Mouse (Mus musculus): ENCODE results near the gene Pes1. TPM values are rescaled to one million over a fixed set of nuclear protein-coding genes. Genes with fewer than 3 reads are reported as not detected.

Pes1 gene
- total RNA-seq, 1 experiment from 2014 or later, result 51.2 TPM

DNA sequence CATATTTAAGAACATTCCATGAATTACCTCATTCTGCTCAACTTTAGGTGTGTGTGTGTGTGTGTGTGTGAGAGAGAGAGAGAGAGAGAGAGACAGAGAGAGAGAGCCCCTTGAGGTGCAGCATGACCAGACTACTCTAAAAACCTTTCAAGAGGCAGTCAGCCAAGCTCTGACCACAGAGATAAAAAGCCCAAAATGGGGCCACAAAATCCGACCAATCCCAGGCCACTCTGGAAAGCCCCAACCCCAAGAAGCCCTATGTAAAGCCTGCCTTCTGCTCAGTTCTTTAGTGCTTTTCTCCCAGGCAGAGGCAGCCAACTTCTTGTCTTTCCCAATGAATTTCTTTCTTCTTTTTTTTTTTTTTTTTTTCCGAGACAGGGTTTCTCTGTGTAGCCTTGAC is 2.9 kb upstream of the Pes1 start:
- no peak for ATAC-seq (ENCODE audit: extremely low read depth, insufficient number of reproducible peaks, low FRiP score, poor library complexity, severe bottlenecking)

DNA sequence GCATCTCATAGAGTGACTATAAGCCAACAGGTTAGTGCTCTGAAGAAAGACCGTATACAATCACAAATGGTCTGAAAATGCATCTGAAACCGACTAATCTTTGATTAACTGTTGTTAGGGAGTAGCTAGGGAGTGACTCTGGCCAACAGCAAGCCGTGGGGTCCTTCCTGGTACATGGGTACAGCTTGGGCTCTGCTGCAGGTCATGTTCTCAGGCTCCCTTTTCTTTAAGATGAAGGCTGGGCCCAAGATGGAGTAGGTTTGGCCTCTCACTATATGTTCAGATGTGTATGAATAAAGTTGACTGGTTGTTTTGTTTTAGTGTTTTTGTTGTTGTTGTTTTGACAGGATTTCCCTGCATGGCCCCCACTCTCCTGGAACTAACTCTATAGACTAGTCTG is 2.0 kb upstream of the Pes1 start:
- ATAC-seq (ENCODE audit: extremely low read depth, insufficient number of reproducible peaks, low FRiP score, poor library complexity, severe bottlenecking), result no peak

DNA sequence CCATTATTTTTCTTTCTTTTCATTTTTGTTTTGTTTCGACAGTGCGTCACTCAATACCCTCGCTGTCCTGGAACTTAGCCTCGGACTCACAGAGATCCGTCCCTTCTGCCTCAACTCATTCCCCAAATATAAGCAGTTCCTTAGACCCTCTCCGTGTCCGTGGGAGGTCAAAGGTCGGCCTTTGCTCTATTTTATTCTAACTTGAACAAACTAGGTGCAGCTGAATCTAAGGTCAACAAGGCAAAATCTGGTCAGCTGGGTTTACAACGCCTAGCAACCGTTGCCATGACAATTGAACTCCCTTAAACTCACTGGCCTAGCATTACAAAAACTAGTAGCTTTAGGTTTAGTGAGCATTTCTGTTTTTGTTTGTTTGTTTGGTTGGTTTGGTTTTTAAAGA is 620 bp upstream of the Pes1 start:
- no peak for ATAC-seq (ENCODE audit: extremely low read depth, insufficient number of reproducible peaks, low FRiP score, poor library complexity, severe bottlenecking)

DNA sequence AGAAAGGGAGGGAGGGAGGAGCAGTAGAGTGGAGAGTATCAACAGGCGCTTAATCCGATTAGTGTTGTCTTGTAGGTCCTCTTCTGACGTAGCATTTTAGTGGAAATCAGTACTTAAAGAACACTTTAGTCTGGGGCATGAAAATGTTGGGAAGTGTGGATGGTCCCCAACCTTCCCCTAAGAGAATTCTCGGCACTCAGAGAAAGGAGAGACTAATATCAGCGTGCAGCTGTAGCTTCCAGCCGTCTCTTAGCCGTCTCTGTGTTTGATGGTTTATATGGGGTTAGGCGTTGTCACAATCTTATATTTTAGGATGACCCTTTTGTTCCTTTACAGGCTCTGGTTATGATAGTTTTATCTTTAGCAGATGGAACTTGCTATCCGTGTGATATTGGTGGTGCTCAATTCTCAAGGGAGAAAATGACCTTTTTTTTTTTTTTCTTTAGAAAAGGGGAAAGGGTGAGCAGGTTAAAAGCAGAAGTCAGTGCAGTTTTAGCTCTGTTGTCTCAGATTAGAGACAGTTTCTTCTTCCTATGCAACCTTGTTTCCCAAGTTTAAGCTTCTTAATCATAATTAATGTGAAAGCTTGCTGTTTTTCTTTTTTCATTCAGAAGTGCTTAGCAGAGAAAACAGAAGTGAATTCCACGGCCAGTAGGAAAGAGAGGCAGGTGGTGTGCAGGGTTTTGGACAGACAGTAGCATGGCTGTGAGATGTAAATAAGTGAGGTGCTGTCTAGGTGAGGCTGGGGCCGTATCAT is 819 bp downstream of the Pes1 start:
- no peak for ATAC-seq (ENCODE audit: extremely low read depth, insufficient number of reproducible peaks, low FRiP score, poor library complexity, severe bottlenecking)

- no peak for ATAC-seq (ENCODE audit: extremely low read depth, insufficient number of reproducible peaks, low FRiP score, poor library complexity, severe bottlenecking)
Measured at GRCm38 (mm10) chr11:3969837-3970236, 6.1 kb downstream of the Pes1 start.

DNA sequence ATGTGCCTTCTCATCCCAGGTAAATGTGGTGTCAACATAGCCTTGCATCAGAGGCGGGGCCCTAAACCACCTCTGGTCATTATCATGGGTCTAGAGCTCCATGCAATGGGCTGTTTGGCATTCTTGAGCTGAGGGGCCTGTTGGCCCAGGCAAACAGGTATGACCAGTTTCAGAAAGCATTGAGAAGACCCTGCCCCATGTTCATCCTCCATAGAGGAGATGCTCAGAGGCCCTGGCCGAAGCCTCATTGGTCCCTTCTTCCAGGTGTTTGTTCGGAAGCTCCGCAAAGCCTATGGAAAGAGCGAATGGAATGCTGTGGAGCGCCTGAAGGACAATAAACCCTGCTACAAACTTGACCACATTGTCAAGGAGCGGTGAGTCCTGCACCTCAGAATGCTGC is 6.6 kb downstream of the Pes1 start:
- no peak for ATAC-seq (ENCODE audit: extremely low read depth, insufficient number of reproducible peaks, low FRiP score, poor library complexity, severe bottlenecking)

DNA sequence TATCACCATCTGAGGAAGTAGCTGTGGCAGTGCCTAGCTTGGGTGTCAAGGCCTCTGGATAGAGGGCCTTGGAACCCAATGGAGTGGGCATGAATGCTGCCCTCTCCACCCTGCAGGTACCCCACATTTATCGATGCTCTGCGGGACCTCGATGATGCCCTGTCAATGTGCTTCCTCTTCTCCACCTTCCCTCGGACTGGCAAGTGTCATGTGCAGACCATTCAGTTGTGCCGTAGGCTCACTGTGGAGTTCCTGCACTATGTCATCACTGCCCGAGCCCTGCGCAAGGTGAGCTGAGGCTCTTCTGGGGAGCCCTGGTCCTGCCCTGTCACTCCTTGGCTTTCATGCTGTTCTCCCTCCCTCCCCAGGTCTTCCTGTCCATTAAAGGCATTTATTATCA is 9.3 kb downstream of the Pes1 start:
- ATAC-seq (ENCODE audit: extremely low read depth, insufficient number of reproducible peaks, low FRiP score, poor library complexity, severe bottlenecking), result no peak

GRCm38 (mm10) chr11:3974311-3974710 is 10.5 kb downstream of the Pes1 start:
- no peak for ATAC-seq (ENCODE audit: extremely low read depth, insufficient number of reproducible peaks, low FRiP score, poor library complexity, severe bottlenecking)

GRCm38 (mm10) chr11:3976678-3977077 is 12.9 kb downstream of the Pes1 start, which contains the start of gene 4930556J24Rik:
TSS of gene 4930556J24Rik (minus strand) at chr11:3976778.
- ATAC-seq (ENCODE audit: extremely low read depth, insufficient number of reproducible peaks, low FRiP score, poor library complexity, severe bottlenecking), result no peak

DNA sequence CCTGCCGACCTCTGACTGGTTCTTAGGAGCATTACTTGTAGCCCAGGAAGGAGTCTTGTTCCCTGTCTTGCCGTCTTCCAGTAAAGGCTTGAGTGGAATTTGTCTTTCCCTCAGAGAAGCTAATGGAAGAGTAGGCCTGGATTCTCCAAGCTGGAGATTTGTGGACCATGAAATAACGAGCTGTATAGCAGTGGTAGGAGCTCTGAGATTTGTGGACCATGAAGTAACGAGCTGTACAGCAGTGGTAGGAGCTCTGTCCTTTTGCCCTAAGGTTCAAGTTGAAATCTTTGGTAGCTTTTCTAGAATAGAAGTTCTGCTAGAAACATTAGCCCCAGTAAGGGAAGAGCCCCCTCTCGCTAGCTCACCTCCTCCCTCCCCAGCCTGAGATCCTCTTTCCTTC is 14.6 kb downstream of the Pes1 start:
- no peak for ATAC-seq (ENCODE audit: extremely low read depth, insufficient number of reproducible peaks, low FRiP score, poor library complexity, severe bottlenecking)

GRCm38 (mm10) chr11:3981536-3981935 is 17.8 kb downstream of the Pes1 start:
- no peak for ATAC-seq (ENCODE audit: extremely low read depth, insufficient number of reproducible peaks, low FRiP score, poor library complexity, severe bottlenecking)

DNA sequence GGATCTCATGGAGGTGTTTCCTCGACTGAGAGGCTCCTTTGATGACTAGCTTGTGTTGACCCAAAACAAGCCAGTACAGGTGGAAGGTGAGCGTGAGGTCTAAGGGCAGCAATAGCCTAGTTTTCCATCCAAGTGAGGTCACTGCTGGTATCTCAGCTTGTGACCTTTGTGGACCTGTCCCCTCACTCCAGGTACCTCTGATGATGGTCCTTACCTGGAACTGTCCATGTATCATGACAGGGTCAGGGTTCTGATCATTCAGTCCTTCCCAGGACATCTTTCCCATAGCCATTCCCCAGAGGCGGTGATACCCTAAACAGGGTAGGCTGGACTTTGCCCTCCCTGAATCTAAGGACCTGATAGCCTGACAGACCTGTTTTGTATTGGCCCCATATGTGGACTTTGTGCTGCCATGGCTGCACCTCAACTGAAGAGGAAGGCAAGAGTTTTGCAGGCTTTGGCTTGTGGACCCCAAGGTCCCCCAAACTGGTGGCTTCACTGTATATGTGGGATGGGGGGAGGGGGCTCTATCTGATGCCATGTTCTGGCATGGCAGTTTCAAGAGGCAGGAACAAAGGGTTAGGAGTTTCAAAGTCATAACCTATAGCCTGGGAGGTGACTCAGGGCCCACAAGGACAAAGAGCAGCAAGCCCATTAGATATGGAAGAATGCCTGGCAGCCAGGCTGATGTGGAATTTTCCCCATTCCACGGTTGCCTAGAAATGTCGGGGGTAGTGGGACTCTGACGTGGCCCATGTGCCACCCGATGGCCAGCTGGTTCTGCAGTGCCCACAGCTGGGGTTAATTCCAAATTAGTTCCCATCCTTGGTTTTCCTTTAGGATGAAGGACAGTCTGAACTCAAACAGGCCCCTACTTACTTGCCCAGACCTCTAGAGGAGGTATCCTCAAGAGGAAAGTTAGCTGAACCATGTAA is 18.8 kb downstream of the Pes1 start:
- no peak for ATAC-seq (ENCODE audit: extremely low read depth, insufficient number of reproducible peaks, low FRiP score, poor library complexity, severe bottlenecking)

DNA sequence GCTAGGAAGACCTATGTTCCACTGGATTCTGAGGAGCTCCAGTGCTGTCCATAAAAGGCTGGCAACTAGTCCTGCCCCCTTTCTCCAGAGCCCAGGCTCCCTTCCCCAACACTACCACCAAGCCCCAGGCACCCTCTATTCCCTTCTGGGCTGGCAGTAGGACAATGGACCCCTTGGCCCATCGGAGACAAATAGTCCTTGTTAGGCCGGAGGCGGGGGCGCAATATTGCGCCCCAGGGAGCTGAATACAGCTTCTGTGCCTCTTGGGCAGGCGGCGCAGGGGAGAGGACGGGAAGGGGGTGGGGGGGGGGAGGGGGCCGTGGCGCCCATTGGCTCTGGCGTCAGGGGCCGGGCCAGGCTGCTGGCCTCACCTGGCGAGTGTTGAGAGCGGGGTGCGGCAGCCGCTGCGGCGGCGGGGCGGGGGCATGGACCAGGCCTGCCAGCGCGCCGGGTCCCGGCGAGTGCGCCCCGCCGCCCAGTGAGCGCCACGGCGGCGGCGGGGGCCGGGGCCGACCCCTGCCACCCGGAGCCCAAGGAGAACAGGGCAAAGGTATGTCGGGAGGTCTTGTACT is 19.6 kb downstream of the Pes1 start, which contains the start of gene Gal3st1:
Gal3st1 (plus strand) TSS at position 346 of the 572 bp plus-strand sequence.
- ATAC-seq (ENCODE audit: extremely low read depth, insufficient number of reproducible peaks, low FRiP score, poor library complexity, severe bottlenecking), result no peak

DNA sequence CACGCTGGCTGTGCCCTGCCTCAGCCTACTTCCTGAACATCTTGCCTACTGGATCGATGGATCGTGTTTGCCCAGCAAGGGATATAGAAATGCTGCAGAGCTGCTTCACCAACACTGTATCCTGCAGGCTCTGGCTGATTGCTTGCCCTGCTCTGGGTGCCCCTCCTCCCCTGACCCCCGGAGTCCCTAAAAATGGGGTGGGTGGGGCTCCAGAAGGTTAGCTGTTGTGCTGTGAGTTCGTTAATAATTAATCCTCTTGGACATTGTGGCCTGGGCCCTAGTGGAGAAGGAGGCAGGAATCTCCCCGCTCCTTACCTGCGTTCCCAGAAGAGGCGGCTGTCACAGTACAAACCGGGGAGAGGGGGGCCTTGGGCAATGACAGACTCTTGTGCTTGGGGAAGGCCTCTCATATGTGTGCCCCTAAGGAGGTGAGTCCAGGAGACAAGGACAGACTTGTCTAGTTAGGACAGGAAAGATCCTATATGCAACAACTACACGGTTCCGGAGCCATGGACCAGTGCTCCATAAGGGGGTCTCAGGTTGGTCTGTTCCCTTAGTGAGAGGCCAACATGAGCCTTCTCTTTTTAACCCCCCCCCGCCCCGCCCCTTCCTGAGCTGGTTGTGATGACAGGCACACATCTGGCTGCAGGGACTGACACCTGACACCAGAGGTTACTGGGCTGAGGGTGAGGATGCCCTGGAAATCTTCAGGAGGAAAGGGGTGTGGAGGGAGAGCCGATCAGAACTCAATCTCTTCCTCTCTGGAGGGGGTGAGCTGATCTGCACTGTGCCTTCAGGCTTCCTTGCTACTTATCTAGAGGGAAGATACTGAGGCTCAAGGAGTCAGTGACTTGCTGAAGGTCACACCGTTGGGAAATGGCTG is 20.3 kb downstream of the Pes1 start:
- ATAC-seq (ENCODE audit: extremely low read depth, insufficient number of reproducible peaks, low FRiP score, poor library complexity, severe bottlenecking), result no peak

DNA sequence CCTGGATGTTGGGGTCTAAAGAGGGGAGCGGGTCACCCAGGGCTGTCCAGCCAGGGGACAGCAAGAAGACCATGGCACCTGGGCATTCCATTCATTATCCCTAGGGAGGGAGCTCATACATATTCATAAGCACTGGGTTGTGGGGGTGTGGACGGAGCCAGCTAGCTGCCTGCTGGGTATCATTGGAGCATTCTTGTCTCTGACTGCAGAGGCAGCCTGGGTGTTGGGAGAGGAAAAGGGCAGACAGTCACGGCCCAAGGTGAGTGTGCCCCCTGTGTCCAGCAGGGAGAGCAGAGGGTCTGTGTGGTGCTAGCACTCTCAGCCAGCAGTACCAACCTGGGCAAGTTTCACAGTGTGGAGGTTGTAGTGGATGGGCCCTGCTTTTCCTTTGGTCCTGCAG is 26.0 kb downstream of the Pes1 start:
- no peak for ATAC-seq (ENCODE audit: extremely low read depth, insufficient number of reproducible peaks, low FRiP score, poor library complexity, severe bottlenecking)

DNA sequence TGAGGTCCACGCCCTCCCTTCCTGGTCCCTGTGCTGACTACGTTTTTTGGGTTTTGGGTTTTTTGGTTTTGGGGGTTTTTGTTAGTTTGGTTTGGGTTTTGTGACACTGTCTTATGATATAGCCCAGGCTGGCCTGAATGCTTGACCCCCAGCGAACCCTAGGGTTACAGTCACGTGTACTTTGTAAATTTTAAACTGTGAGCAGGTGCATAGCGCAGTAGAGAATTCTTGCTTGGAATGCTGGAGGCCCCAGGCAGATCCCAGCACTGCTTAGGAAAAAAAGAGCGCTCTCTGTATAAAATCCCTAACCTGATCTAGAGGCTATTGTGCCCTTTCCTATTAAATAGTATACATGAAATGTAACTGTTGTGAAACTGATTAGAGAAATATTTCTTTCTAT is 29.4 kb downstream of the Pes1 start:
- no peak for ATAC-seq (ENCODE audit: extremely low read depth, insufficient number of reproducible peaks, low FRiP score, poor library complexity, severe bottlenecking)

- ATAC-seq (ENCODE audit: extremely low read depth, insufficient number of reproducible peaks, low FRiP score, poor library complexity, severe bottlenecking), result no peak
Measured at GRCm38 (mm10) chr11:3993914-3994313, 30.1 kb downstream of the Pes1 start.

DNA sequence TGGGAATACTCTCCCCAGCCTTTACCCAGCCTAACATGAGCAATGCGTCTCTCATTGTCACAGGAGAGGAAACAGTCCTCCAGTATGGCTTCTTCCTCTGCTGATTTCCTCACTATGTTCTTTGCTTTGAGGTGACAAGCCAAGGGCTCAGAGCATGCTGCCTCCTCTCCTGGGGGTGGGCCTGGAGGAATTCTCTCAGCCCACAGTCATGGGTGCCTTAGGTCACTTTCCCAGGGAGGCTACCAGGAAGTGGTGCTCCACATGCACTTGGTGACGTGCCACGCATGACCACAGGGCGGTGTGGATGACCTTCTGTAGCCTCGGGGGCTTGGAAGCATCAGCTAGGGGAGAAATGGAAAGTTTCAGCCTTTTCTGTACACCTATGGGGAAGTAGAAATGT is 31.7 kb downstream of the Pes1 start:
- ATAC-seq (ENCODE audit: extremely low read depth, insufficient number of reproducible peaks, low FRiP score, poor library complexity, severe bottlenecking), result 0 out of 2 replicates have a peak, but pooled peaks have one; percentile 10

- no peak for ATAC-seq (ENCODE audit: extremely low read depth, insufficient number of reproducible peaks, low FRiP score, poor library complexity, severe bottlenecking)
Measured at GRCm38 (mm10) chr11:3996840-3997239, 33.1 kb downstream of the Pes1 start.
